Mouse (Mus musculus): ENCODE data around the gene Olfr1100. TPM values are rescaled to one million over a fixed set of nuclear protein-coding genes. Genes with fewer than 3 reads are reported as not detected.

Gene Olfr1100
- polyA plus RNA-seq (2014; fragmentation: Nextera tagmentation; extraction: Ambion mirVana) = not detected in 2 replicates

DNA sequence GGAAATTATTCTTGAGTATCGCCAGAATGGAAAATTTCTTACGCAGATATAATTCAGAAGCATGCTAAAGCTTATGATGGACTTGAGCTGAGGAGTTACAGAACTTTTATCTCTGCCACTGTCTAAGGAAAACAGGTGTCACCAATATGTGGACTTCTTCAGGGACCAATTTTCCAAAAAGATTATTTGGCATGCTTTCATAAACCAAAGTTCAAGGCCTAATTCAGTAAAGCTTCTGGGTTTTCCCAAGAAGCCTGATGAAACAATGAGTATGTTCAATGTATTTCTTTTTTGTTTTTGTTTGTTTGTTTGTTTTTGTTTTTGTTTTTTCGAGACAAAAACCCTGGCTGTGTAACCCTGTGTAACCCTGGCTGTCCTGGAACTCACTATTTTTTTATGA is at the start of gene Olfr1100:
TSS of gene Olfr1100 (minus strand) at position 101 of the 400 bp plus-strand sequence.
- Histone ChIP-seq H3K9me3 (ENCODE audit: control insufficient read depth, low read length) (no peaks in the 10 kb centered on the region), H3K36me3 (ENCODE audit: control insufficient read depth, insufficient read depth, low read length) (no peaks in the 10 kb centered on the region), H3K27me3 (ENCODE audit: control insufficient read depth, insufficient read depth, low read length) (no peaks in the 10 kb centered on the region), H3K4me1 (ENCODE audit: control insufficient read depth, insufficient read depth, low read length) (no peaks in the 10 kb centered on the region), H3K27ac (replicated peaks; ENCODE audit: low read depth, low read length) (no peak within 1 kb of the TSS), H3K4me3 (replicated peaks; ENCODE audit: low read depth, low read length) (no peak within 1 kb of the TSS), H3K9ac (replicated peaks; ENCODE audit: low read length) (no peak within 1 kb of the TSS), H3K4me2 (ENCODE audit: low read length) (no peak within 1 kb of the TSS)
- ATAC-seq (ENCODE audit: low FRiP score, low TSS enrichment) = no peak
- WGBS = 88% methylated on average over 3 of the region's 3 CpGs
- no peak for DNase-seq

DNA sequence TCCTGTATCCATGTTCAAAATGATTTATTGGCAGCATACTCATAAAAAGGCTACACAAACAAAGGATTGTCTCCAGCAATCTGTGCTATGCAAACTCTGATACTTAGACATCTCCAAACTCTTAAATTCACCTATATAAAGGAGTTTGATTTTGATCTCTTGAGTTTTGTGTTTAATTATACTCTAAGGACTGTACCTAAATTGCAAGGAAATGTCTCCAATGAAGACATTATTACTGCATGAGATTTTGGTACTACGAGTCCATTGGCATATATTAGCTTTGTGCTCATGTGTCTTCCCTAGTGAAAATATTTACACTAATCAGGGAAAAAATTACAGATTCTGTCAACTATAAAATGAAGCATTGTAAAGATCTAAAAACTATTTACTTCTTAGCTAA is 47.2 kb upstream of the Olfr1100 start, which contains the start of gene Olfr1104:
TSS of gene Olfr1104 (minus strand) at position 101 of the 400 bp plus-strand sequence.
- Histone ChIP-seq H3K4me1 (ENCODE audit: control insufficient read depth, insufficient read depth, low read length) (no peaks in the 10 kb centered on the region), H3K9me3 (ENCODE audit: control insufficient read depth, low read length) (no peaks in the 10 kb centered on the region), H3K4me3 (replicated peaks; ENCODE audit: low read depth, low read length) (no peak within 1 kb of the TSS), H3K27ac (replicated peaks; ENCODE audit: low read depth, low read length) (no peak within 1 kb of the TSS), H3K9ac (replicated peaks; ENCODE audit: low read length) (no peak within 1 kb of the TSS), H3K4me2 (ENCODE audit: low read length) (no peak within 1 kb of the TSS), H3K36me3 (ENCODE audit: control insufficient read depth, insufficient read depth, low read length) (no peaks in the 10 kb centered on the region), H3K27me3 (ENCODE audit: control insufficient read depth, insufficient read depth, low read length) (no peaks in the 10 kb centered on the region)
- 88% methylated on average over 1 of the region's 1 CpGs for WGBS
- no peak for ATAC-seq (ENCODE audit: low FRiP score, low TSS enrichment)
- DNase-seq = no peak

DNA sequence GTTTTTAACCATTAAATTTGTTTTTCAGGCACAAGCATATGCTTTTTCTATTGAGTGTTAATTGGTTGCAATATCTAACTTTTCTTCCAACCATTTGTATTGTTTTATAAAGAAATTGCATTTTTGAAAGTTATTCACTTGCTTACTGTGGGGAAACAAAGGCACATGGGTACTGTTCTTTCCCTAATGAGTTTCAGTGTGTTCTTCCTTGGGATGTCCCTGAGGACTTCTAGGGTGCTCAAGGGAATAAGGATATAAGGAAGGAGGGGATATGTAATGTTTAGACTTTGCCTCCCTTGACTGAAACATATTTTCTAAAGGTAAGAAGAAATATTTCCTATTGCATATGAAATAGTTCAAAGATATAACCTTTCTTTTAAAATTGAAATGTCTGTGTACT is 18.3 kb upstream of the Olfr1100 start, which contains the start of gene Olfr1102:
TSS of gene Olfr1102 (plus strand) at position 301 of the 400 bp plus-strand sequence.
- Histone ChIP-seq H3K27ac (replicated peaks; ENCODE audit: low read depth, low read length) (no peak within 1 kb of the TSS), H3K36me3 (ENCODE audit: control insufficient read depth, insufficient read depth, low read length) (no peaks in the 10 kb centered on the region), H3K4me2 (ENCODE audit: low read length) (no peak within 1 kb of the TSS), H3K9me3 (ENCODE audit: control insufficient read depth, low read length) (no peaks in the 10 kb centered on the region), H3K4me3 (replicated peaks; ENCODE audit: low read depth, low read length) (no peak within 1 kb of the TSS), H3K27me3 (ENCODE audit: control insufficient read depth, insufficient read depth, low read length) (no peaks in the 10 kb centered on the region), H3K4me1 (ENCODE audit: control insufficient read depth, insufficient read depth, low read length) (no peaks in the 10 kb centered on the region), H3K9ac (replicated peaks; ENCODE audit: low read length) (no peak within 1 kb of the TSS)
- no peak for ATAC-seq (ENCODE audit: low FRiP score, low TSS enrichment)
- no peak for DNase-seq

DNA sequence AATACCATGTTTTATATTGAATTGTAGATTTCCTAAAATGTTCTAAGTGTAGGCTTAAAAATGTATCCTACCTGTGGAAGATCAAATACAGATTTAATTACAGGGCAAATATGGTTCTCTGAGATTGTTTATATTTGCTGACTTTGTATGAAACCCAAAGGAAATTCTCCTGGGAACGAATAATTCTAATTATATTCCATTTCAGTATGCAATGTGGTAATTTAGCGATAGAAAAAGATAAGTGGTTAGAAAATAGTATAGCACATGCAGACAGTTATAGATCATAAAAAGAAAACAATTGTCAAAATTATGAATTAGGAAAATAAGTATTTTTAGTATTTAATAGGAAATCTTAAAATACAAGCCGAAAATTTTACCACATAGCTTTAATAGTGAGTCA is 11.4 kb upstream of the Olfr1100 start, which contains the start of gene Olfr1101:
TSS of gene Olfr1101 (minus strand) at position 101 of the 400 bp plus-strand sequence.
- DNase-seq (no peak), ATAC-seq (ENCODE audit: low FRiP score, low TSS enrichment) (no peak)
- Histone ChIP-seq H3K4me1 (ENCODE audit: control insufficient read depth, insufficient read depth, low read length) (no peaks in the 10 kb centered on the region), H3K27me3 (ENCODE audit: control insufficient read depth, insufficient read depth, low read length) (no peaks in the 10 kb centered on the region), H3K9ac (replicated peaks; ENCODE audit: low read length) (no peak within 1 kb of the TSS), H3K4me3 (replicated peaks; ENCODE audit: low read depth, low read length) (no peak within 1 kb of the TSS), H3K27ac (replicated peaks; ENCODE audit: low read depth, low read length) (no peak within 1 kb of the TSS), H3K4me2 (ENCODE audit: low read length) (no peak within 1 kb of the TSS), H3K36me3 (ENCODE audit: control insufficient read depth, insufficient read depth, low read length) (no peaks in the 10 kb centered on the region), H3K9me3 (ENCODE audit: control insufficient read depth, low read length) (no peaks in the 10 kb centered on the region)
- WGBS = 85% methylated on average over 3 of the region's 3 CpGs

DNA sequence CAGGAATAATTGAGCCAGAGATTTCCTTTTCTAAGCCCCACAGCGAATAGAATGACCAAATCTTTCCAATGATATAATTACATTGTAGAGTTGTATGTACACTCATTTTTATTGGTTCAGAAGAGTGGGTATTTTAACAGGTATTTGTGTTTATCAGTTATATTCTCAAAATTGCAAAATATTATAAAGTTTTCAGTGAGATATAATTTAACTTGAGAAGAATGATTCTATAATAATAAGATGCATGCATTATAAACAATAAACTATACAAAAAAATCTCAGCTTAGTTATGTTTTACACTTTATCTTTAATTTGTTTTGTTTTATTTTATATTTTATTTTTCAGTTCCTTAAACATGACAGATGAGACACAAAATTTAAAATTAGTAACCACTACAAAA is 19.2 kb downstream of the Olfr1100 start, which contains the start of gene Olfr1099:
TSS of gene Olfr1099 (minus strand) at position 101 of the 400 bp plus-strand sequence.
- Histone ChIP-seq H3K9ac (replicated peaks; ENCODE audit: low read length) (no peak within 1 kb of the TSS), H3K27ac (replicated peaks; ENCODE audit: low read depth, low read length) (no peak within 1 kb of the TSS), H3K36me3 (ENCODE audit: control insufficient read depth, insufficient read depth, low read length) (no peaks in the 10 kb centered on the region), H3K4me1 (ENCODE audit: control insufficient read depth, insufficient read depth, low read length) (no peaks in the 10 kb centered on the region), H3K4me2 (ENCODE audit: low read length) (no peak within 1 kb of the TSS), H3K4me3 (replicated peaks; ENCODE audit: low read depth, low read length) (no peak within 1 kb of the TSS), H3K9me3 (ENCODE audit: control insufficient read depth, low read length) (no peaks in the 10 kb centered on the region), H3K27me3 (ENCODE audit: control insufficient read depth, insufficient read depth, low read length) (no peaks in the 10 kb centered on the region)
- ATAC-seq (ENCODE audit: low FRiP score, low TSS enrichment) (no peak), DNase-seq (no peak)
- WGBS = 92% methylated on average over 1 of the region's 1 CpGs

DNA sequence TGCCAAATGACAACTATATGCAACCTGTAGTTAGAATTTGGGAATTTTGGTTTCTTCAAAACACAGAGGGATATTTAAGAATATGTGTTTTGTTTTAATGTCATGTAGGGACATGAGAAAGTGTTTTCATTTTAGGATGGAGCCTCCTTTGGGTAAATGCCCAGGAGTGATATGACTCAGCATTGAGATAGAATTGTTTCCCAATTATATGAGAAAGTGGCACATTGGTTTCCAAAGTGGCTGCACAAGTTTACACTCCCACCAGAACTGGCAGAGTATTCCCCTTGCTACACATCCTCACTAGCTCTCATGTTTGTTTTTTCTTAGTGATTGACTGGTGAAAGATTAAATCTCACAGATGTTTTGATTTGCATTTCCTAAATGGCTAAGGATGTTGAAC is 53.2 kb downstream of the Olfr1100 start:
- no peak for DNase-seq
- Histone ChIP-seq H3K27me3 (ENCODE audit: control insufficient read depth, insufficient read depth, low read length) (no peaks in the 10 kb centered on the region), H3K4me1 (ENCODE audit: control insufficient read depth, insufficient read depth, low read length) (no peaks in the 10 kb centered on the region), H3K4me3 (replicated peaks; ENCODE audit: low read depth, low read length) (no peak overlapping the region), H3K9me3 (ENCODE audit: control insufficient read depth, low read length) (no peaks in the 10 kb centered on the region), H3K4me2 (ENCODE audit: low read length) (no peak overlapping the region), H3K27ac (replicated peaks; ENCODE audit: low read depth, low read length) (no peak overlapping the region), H3K36me3 (ENCODE audit: control insufficient read depth, insufficient read depth, low read length) (no peaks in the 10 kb centered on the region), H3K9ac (replicated peaks; ENCODE audit: low read length) (no peak overlapping the region)
- ATAC-seq (ENCODE audit: low FRiP score, low TSS enrichment) = no peak

Other genes with a start within 250 kb of the Olfr1100 start
- gene Olfr1089, start 246.3 kb downstream of the Olfr1100 start, polyA plus RNA-seq (2014; fragmentation: Nextera tagmentation; extraction: Ambion mirVana) = not detected in 2 replicates
- not detected in 2 replicates for gene Olfr1090, start 221.0 kb downstream of the Olfr1100 start, polyA plus RNA-seq (2014; fragmentation: Nextera tagmentation; extraction: Ambion mirVana)
- not detected in 2 replicates for gene Olfr1093, start 197.5 kb downstream of the Olfr1100 start, polyA plus RNA-seq (2014; fragmentation: Nextera tagmentation; extraction: Ambion mirVana)
- not detected in 2 replicates for gene Olfr141, start 169.9 kb downstream of the Olfr1100 start, polyA plus RNA-seq (2014; fragmentation: Nextera tagmentation; extraction: Ambion mirVana)
- gene Olfr1094, start 155.3 kb downstream of the Olfr1100 start, polyA plus RNA-seq (2014; fragmentation: Nextera tagmentation; extraction: Ambion mirVana) = not detected in 2 replicates
- not detected in 2 replicates for gene Olfr1095, start 128.3 kb downstream of the Olfr1100 start, polyA plus RNA-seq (2014; fragmentation: Nextera tagmentation; extraction: Ambion mirVana)
- not detected in 2 replicates for gene Gm13723, start 105.2 kb downstream of the Olfr1100 start, polyA plus RNA-seq (2014; fragmentation: Nextera tagmentation; extraction: Ambion mirVana)
- not detected in 2 replicates for gene Olfr1097, start 87.7 kb downstream of the Olfr1100 start, polyA plus RNA-seq (2014; fragmentation: Nextera tagmentation; extraction: Ambion mirVana)
- not detected in 2 replicates for gene Olfr1098, start 55.4 kb downstream of the Olfr1100 start, polyA plus RNA-seq (2014; fragmentation: Nextera tagmentation; extraction: Ambion mirVana)
- gene Olfr1099, start 19.3 kb downstream of the Olfr1100 start, polyA plus RNA-seq (2014; fragmentation: Nextera tagmentation; extraction: Ambion mirVana) = not detected in 2 replicates
- gene Olfr1101, start 11.3 kb upstream of the Olfr1100 start, polyA plus RNA-seq (2014; fragmentation: Nextera tagmentation; extraction: Ambion mirVana) = not detected in 2 replicates
- gene Olfr1102, start 18.4 kb upstream of the Olfr1100 start, polyA plus RNA-seq (2014; fragmentation: Nextera tagmentation; extraction: Ambion mirVana) = not detected in 2 replicates
- gene Olfr1104, start 47.1 kb upstream of the Olfr1100 start, polyA plus RNA-seq (2014; fragmentation: Nextera tagmentation; extraction: Ambion mirVana) = not detected in 2 replicates
- gene Olfr1105, start 56.6 kb upstream of the Olfr1100 start, polyA plus RNA-seq (2014; fragmentation: Nextera tagmentation; extraction: Ambion mirVana) = not detected in 2 replicates
- not detected in 2 replicates for gene Olfr1106, start 72.3 kb upstream of the Olfr1100 start, polyA plus RNA-seq (2014; fragmentation: Nextera tagmentation; extraction: Ambion mirVana)
- gene Olfr1107, start 95.9 kb upstream of the Olfr1100 start, polyA plus RNA-seq (2014; fragmentation: Nextera tagmentation; extraction: Ambion mirVana) = not detected in 2 replicates
- gene Olfr1109, start 116.1 kb upstream of the Olfr1100 start, polyA plus RNA-seq (2014; fragmentation: Nextera tagmentation; extraction: Ambion mirVana) = not detected in 2 replicates
- not detected in 2 replicates for gene Olfr259, start 134.6 kb upstream of the Olfr1100 start, polyA plus RNA-seq (2014; fragmentation: Nextera tagmentation; extraction: Ambion mirVana)
- not detected in 2 replicates for gene Olfr1110, start 160.3 kb upstream of the Olfr1100 start, polyA plus RNA-seq (2014; fragmentation: Nextera tagmentation; extraction: Ambion mirVana)
- not detected in 2 replicates for gene Olfr1111, start 172.7 kb upstream of the Olfr1100 start, polyA plus RNA-seq (2014; fragmentation: Nextera tagmentation; extraction: Ambion mirVana)
- gene Olfr1112, start 207.8 kb upstream of the Olfr1100 start, polyA plus RNA-seq (2014; fragmentation: Nextera tagmentation; extraction: Ambion mirVana) = not detected in 2 replicates
- gene Olfr1113, start 229.0 kb upstream of the Olfr1100 start, polyA plus RNA-seq (2014; fragmentation: Nextera tagmentation; extraction: Ambion mirVana) = not detected in 2 replicates

Measured in midbrain, embryonic 14.5 days (tissue).